Mouse (Mus musculus) brain, embryonic 14.5 days (tissue): ENCODE data around the gene Ephb1.

ENCODE experiments used
- CTCF ChIP-seq: fragments of 200-500 bp; IDR thresholded peaks from 2 replicates; pipeline ENCODE4 v1.5.1; 2012; ENCODE audit warnings: inconsistent platforms, mild to moderate bottlenecking, moderate library complexity, borderline replicate concordance; ENCODE audit not compliant: insufficient read depth, insufficient read length; ENCODE audit errors: extremely low read depth
- POLR2A ChIP-seq: fragments of 200-500 bp; IDR thresholded peaks from 2 replicates; pipeline ENCODE4 v1.6.1; 2012; ENCODE audit warnings: mild to moderate bottlenecking, inconsistent platforms, borderline replicate concordance; ENCODE audit not compliant: poor library complexity, insufficient read depth, insufficient read length, severe bottlenecking; ENCODE audit errors: extremely low read depth

DNA sequence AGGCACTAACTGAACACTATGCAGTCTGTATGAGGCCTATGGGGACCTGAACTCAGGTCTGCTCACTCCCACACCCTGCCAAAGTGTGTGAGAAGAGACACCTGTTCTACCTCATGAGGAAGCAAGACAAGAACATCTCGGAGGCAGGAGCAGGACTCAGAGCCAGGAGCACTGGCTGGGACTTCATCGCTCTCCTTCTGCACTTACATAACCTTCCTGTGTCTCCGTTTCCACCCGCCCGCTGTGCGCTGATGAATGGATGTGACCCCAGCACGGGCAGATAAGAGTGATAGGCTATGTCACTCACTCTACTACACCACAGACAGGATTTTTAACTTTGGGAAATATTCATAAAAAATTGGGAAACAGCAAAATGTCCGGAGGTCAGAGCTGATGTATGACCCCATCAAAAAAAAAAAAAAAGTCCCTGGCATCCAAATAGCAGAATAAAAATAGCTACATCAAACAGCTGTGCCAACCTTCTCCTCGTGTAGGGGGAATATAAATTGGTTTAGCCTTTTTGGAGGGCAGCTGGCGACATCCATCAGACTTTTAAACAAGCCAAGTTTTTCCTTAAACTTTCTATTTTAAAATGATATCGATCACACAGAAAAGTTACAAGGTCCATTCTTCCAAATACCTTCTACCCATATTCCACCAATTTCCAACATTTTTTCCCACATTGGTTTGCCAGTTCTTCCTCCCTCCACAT lies 18.8 kb downstream of the Ephb1 start:
- TF ChIP-seq CTCF (no peak), POLR2A (no peak)
